Mouse (Mus musculus): ENCODE measurements around the gene Rdh16f1. TPM values are rescaled to one million over a fixed set of nuclear protein-coding genes. Genes with fewer than 3 reads are reported as not detected.
"Not testable (repeated sequence)": the region's sequence is repeated elsewhere in the genome, so short reads cannot be mapped to it uniquely, and the experiment has no call there.

The Rdh16f1 gene
- polyA plus RNA-seq, 1 experiment = 0.13 TPM

DNA sequence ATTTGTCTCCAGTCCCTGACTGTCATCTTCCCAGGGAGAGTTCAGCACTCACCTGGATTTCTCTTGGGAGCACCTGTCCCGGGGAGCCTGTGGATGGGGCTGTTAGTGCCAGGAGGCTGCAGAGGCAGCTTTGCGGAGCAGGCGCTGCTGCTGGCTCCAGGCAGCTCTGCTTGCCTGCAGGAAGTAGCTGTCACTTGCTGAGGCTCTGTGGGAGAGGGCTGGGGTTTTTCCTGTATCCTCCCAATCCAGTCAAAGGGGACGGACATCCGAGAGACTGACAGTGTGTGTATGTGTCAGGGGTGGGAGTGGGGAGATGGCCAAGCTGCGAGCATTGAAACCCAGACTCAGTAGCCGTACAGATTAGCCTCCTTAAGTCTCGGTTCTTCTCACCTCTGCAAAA lies 8.0 kb upstream of the Rdh16f1 start, which contains the start of gene Gpr182:
Gene Gpr182 (minus strand): TSS at position 185 of the 400 bp plus-strand sequence.
- H3K4me3 ChIP-seq = no peak within 1 kb of the TSS
- H3K79me2 ChIP-seq (ENCODE audit: control insufficient read depth, insufficient read depth) = no peaks in the 10 kb centered on the region
- TF ChIP-seq TCF3 (IDR thresholded peaks at IDR 0.05; ENCODE audit: insufficient read length, low read depth) (no peak), POLR2AphosphoS2 (IDR thresholded peaks at IDR 0.05; ENCODE audit: insufficient read length, low read depth) (no peak), REST (IDR thresholded peaks at IDR 0.05; ENCODE audit: insufficient read depth, insufficient read length) (no peak), MAX (IDR thresholded peaks at IDR 0.05; ENCODE audit: low read depth) (no peak), USF1 (IDR thresholded peaks at IDR 0.05; ENCODE audit: low read depth) (no peak), CEBPB (IDR thresholded peaks at IDR 0.05; ENCODE audit: insufficient read depth, poor library complexity, severe bottlenecking) (no peak), E2F4 (IDR thresholded peaks at IDR 0.05; ENCODE audit: insufficient read depth) (no peak), SRF (IDR thresholded peaks at IDR 0.05; ENCODE audit: control insufficient read depth, insufficient read length, low read depth) (no peak), MYOG (IDR thresholded peaks at IDR 0.05; ENCODE audit: control insufficient read depth in 1 of 3, insufficient read depth in 1 of 3, insufficient read length in 2 of 3, low read depth in 2 of 3) (no peak), POLR2A (IDR thresholded peaks at IDR 0.05; ENCODE audit: insufficient read length, low read depth) (no peak), TCF12 (IDR thresholded peaks at IDR 0.05; ENCODE audit: insufficient read depth, poor library complexity, severe bottlenecking) (no peak), MYOD1 (IDR thresholded peaks at IDR 0.05; ENCODE audit: control insufficient read depth in 1 of 3, insufficient read length in 2 of 3, low read depth in 2 of 3) (no peak)
- peaks cover 2% of the 10 kb centered on the region for H3K36me3 ChIP-seq (ENCODE audit: control insufficient read depth, insufficient read depth)
- H3ac ChIP-seq (ENCODE audit: control insufficient read depth, insufficient read length) = no peak within 1 kb of the TSS
- H3K27me3 ChIP-seq (ENCODE audit: control insufficient read depth, insufficient read depth, insufficient read length) = no peaks in the 10 kb centered on the region
- no peak within 1 kb of the TSS for H3K4me2 ChIP-seq (ENCODE audit: low read depth)

DNA sequence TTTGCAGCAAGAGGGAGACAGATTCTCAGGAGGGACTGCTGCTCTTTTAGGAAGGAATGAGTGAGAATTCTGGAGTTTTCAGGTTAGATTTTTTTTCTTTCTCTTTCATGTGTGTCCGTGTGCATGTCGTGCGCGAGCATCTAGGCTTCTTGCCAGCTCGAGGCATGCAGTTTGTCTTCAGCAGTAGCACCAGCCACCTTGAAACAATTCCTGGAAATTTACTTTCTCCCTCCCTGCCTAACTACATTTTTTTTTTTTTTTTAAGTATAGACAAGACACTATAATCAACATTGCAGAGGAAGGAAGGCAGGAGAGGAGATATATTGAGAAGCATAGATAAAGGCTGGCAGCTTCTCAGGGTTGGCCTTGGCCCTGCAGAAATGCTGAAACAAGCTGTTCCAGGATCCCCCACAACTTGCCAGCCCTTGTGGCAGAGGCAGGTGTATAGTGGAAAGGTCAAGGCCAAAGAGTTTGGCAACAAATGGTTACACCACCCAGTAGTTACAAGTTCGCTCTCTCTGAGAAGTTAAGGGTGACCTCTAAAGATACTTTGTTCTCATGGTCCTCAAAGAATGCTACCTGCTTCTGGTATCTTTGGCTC lies 4.9 kb upstream of the Rdh16f1 start:
- no peak overlapping the region for H3ac ChIP-seq (ENCODE audit: control insufficient read depth, insufficient read length)
- no peak overlapping the region for H3K4me2 ChIP-seq (ENCODE audit: low read depth)
- TF ChIP-seq USF1 (IDR thresholded peaks at IDR 0.05; ENCODE audit: low read depth) (no peak), TCF3 (IDR thresholded peaks at IDR 0.05; ENCODE audit: insufficient read length, low read depth) (no peak), TCF12 (IDR thresholded peaks at IDR 0.05; ENCODE audit: insufficient read depth, poor library complexity, severe bottlenecking) (no peak), CEBPB (IDR thresholded peaks at IDR 0.05; ENCODE audit: insufficient read depth, poor library complexity, severe bottlenecking) (no peak), POLR2AphosphoS2 (IDR thresholded peaks at IDR 0.05; ENCODE audit: insufficient read length, low read depth) (no peak), REST (IDR thresholded peaks at IDR 0.05; ENCODE audit: insufficient read depth, insufficient read length) (no peak), E2F4 (IDR thresholded peaks at IDR 0.05; ENCODE audit: insufficient read depth) (no peak), SRF (IDR thresholded peaks at IDR 0.05; ENCODE audit: control insufficient read depth, insufficient read length, low read depth) (no peak), MYOG (IDR thresholded peaks at IDR 0.05; ENCODE audit: control insufficient read depth in 1 of 3, insufficient read depth in 1 of 3, insufficient read length in 2 of 3, low read depth in 2 of 3) (no peak), MYOD1 (IDR thresholded peaks at IDR 0.05; ENCODE audit: control insufficient read depth in 1 of 3, insufficient read length in 2 of 3, low read depth in 2 of 3) (no peak), MAX (IDR thresholded peaks at IDR 0.05; ENCODE audit: low read depth) (no peak), POLR2A (IDR thresholded peaks at IDR 0.05; ENCODE audit: insufficient read length, low read depth) (no peak)
- no peaks in the 10 kb centered on the region for H3K27me3 ChIP-seq (ENCODE audit: control insufficient read depth, insufficient read depth, insufficient read length)
- H3K79me2 ChIP-seq (ENCODE audit: control insufficient read depth, insufficient read depth) = no peaks in the 10 kb centered on the region
- no peak overlapping the region for H3K4me3 ChIP-seq
- H3K36me3 ChIP-seq (ENCODE audit: control insufficient read depth, insufficient read depth) = no peaks in the 10 kb centered on the region

DNA sequence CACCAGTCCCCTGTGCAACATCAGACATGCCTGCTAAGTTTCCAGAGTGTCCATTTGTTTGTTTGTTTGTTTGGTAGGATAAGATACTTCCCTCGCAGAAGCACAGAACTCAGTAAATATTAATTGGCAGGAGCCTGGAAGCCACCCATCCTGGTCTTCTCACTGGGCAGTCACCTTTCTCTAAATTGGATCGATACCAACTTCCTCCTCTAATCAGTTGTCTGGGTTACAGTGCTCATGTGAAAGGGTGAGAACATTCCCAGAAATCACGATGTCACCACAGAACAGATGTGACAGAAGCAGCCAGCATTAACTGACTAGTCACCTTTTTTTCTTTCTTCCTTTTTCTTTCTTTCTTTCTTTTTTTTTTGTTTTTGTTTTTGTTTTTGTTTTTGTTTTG lies 4.3 kb upstream of the Rdh16f1 start:
- Histone ChIP-seq H3ac (ENCODE audit: control insufficient read depth, insufficient read length) (no peak overlapping the region), H3K4me2 (ENCODE audit: low read depth) (no peak overlapping the region), H3K4me3 (no peak overlapping the region), H3K27me3 (ENCODE audit: control insufficient read depth, insufficient read depth, insufficient read length) (no peaks in the 10 kb centered on the region), H3K36me3 (ENCODE audit: control insufficient read depth, insufficient read depth) (no peaks in the 10 kb centered on the region), H3K79me2 (ENCODE audit: control insufficient read depth, insufficient read depth) (no peaks in the 10 kb centered on the region)
- TF ChIP-seq USF1 (IDR thresholded peaks at IDR 0.05; ENCODE audit: low read depth) (no peak), TCF3 (IDR thresholded peaks at IDR 0.05; ENCODE audit: insufficient read length, low read depth) (no peak), CEBPB (IDR thresholded peaks at IDR 0.05; ENCODE audit: insufficient read depth, poor library complexity, severe bottlenecking) (no peak), E2F4 (IDR thresholded peaks at IDR 0.05; ENCODE audit: insufficient read depth) (no peak), POLR2AphosphoS2 (IDR thresholded peaks at IDR 0.05; ENCODE audit: insufficient read length, low read depth) (no peak), MYOD1 (IDR thresholded peaks at IDR 0.05; ENCODE audit: control insufficient read depth in 1 of 3, insufficient read length in 2 of 3, low read depth in 2 of 3) (no peak), REST (IDR thresholded peaks at IDR 0.05; ENCODE audit: insufficient read depth, insufficient read length) (no peak), POLR2A (IDR thresholded peaks at IDR 0.05; ENCODE audit: insufficient read length, low read depth) (no peak), MAX (IDR thresholded peaks at IDR 0.05; ENCODE audit: low read depth) (no peak), MYOG (IDR thresholded peaks at IDR 0.05; ENCODE audit: control insufficient read depth in 1 of 3, insufficient read depth in 1 of 3, insufficient read length in 2 of 3, low read depth in 2 of 3) (no peak), SRF (IDR thresholded peaks at IDR 0.05; ENCODE audit: control insufficient read depth, insufficient read length, low read depth) (no peak), TCF12 (IDR thresholded peaks at IDR 0.05; ENCODE audit: insufficient read depth, poor library complexity, severe bottlenecking) (no peak)

DNA sequence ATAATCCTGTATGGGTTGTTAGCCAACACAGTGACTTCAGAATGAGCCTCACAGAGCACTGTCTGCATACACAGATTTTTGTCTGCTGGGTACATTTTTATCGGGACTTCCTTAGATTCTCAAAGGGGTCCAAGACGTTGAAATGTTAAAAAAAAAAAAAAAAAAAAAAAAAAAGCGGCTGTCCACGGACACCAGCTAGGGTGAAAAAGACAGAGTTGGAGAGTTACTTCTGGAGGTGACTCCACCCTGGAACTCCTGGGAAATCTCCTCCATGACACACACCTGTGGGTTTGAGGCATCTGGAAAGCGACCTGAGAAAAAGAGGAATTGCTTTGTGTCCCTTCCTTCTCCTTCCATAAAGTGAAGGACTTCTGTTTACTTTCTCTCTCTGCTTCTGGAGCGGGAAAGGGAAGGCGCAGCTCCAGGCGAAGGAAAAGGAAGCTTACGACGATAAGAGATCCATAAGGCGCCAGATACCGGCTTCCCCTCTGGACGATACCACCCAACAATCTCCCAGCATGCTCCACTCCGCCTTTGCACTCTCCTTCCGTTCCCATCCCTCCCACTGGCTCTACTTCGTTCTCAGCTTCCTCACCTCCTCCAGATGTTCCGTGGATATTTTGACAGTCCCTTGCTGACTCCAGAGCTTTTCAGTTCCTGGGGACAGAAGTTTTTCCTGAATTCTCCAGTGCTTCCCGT lies 3.7 kb upstream of the Rdh16f1 start:
- Histone ChIP-seq H3K4me3 (no peak overlapping the region), H3K36me3 (ENCODE audit: control insufficient read depth, insufficient read depth) (no peaks in the 10 kb centered on the region), H3K4me2 (ENCODE audit: low read depth) (no peak overlapping the region), H3K79me2 (ENCODE audit: control insufficient read depth, insufficient read depth) (no peaks in the 10 kb centered on the region), H3ac (ENCODE audit: control insufficient read depth, insufficient read length) (no peak overlapping the region), H3K27me3 (ENCODE audit: control insufficient read depth, insufficient read depth, insufficient read length) (no peaks in the 10 kb centered on the region)
- TF ChIP-seq E2F4 (IDR thresholded peaks at IDR 0.05; ENCODE audit: insufficient read depth) = no peak
- no peak for TF ChIP-seq USF1 (IDR thresholded peaks at IDR 0.05; ENCODE audit: low read depth)
- TF ChIP-seq TCF12 (IDR thresholded peaks at IDR 0.05; ENCODE audit: insufficient read depth, poor library complexity, severe bottlenecking) = no peak

DNA sequence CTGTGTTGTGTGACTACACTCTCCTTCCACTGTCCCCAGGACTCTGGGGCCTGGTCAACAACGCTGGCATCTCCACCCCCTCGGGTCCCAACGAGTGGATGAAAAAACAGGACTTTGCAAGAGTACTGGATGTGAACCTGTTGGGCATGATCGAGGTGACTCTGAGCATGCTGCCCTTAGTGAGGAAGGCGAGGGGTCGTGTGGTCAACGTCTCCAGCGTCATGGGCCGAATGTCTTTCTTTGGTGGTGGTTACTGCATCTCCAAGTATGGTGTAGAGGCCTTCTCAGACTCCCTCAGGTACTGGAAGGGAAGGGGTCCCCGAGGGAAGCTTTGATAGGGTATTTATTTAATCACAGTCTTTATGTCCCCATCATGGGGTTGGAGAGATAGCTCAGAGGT lies 3.3 kb downstream of the Rdh16f1 start:
- H3K4me3 ChIP-seq; H3ac ChIP-seq (ENCODE audit: control insufficient read depth, insufficient read length); H3K36me3 ChIP-seq (ENCODE audit: control insufficient read depth, insufficient read depth); H3K4me2 ChIP-seq (ENCODE audit: low read depth); H3K79me2 ChIP-seq (ENCODE audit: control insufficient read depth, insufficient read depth): not testable (repeated sequence)
- H3K27me3 ChIP-seq (ENCODE audit: control insufficient read depth, insufficient read depth, insufficient read length) = peaks cover 12% of the 10 kb centered on the region

Measured in myocyte (in vitro differentiated cells).